Mouse (Mus musculus): ENCODE results near the gene Ckap2.

Ckap2 gene

DNA sequence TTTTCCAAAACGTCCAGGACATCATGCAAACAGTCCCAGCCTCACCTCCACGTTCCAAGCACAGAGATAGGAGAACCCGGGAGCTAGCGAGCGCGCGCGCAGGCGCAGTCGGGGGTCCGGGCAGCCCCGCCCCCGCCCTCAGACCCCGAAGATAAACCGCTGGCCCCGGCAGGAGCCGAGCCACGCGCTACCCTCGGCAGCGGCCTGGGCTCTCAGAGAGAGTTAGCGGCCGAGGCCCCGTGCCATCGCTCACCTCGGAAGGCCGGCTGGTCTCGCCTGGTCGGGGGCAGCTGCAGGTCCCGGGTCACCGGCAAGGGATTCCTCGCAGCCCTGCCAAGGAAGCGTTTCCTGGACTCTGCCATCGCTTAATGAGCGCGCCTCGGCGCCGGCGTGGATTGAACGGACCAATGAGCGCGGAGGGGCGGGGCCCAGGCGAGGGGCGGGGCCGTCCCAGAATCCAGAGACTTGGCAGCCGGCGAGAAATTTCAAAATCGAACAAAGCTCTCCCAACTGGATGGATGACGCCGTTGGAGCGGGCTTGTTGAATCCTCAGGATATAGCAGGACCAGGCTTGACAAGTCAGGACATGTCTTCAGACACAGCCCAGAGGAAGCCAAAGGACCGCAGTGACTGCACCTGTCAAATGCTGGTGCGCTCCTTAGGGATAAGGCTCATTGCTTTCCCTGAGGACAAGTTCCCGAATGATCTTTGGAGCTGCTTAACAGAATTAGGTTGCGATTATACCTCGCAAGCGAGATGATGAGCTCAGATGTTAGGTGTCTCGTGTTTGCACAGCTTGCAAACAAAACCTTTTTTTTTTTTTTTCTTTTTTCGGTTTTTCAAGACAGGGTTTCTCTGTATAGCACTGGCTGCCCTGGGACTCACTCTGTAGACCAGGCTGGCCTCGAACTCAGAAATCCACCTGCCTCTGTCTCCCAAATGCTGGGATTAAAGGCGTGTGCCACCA is at the start of gene Ckap2:
Ckap2 (minus strand) TSS at position 389 of the 967 bp plus-strand sequence.
- peak; percentile 89 to 92 for DNase-seq

DNA sequence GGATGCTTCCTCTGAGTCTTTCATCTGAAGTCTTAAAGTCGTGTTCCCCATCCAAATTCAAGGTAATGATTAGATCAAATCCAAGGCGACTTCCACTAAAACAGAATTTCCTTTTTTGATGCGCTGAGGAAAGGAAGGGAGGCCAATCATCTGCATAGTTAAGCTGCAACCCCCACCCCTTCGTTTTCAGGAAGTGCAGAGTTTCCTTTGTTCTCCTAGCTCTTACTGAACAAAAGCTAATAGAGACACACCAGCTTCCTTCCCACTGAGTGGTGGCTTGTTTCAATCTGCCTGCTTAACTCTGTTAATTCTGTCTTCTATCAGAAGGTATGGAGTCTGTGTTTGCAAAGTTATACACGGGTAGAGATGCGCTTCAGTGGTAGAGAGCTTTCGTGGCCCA is 43.0 kb upstream of the Ckap2 start:
- peak; percentile 5 to 12 for DNase-seq

DNA sequence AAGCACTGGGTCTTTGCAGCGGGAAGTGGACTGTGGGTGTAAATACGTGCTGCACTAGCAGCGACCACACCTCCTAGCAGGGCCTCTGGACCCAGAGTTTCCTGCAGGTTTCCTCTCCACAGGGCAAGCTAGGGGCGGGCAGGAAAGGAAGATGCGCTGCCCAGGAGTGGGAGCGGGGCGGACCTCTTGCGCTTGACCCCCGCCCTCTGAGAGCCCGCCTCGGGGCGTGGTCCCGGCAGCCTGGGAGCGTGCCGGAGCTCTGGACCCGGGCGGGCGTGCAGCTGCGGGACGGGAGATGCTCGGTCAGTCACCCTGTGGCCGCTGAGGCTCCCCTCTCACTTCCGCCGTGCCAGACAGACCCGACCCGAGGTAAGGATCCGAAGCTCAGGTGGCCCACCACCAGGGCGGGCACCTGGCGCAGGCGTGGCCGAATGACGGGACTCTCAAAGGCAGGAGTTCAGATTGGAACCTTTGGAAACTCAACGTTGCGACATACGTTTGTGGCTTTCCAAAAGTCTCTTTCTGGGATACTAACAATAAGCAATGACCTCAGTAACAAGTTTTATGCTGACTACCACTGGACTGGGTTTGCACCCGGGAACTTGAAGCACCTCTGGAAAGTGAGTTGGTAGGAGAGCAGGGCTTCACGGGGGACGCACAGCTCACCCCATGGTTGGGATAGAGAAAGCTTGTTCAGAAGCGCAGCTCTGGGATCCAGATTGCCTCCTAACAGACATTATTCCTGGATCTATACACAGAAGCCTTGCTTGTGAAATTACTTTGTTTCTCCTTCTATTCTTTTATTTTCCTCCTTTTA is 41.6 kb upstream of the Ckap2 start, which contains the start of gene Thsd1:
Thsd1 (plus strand) TSS at position 253 of the 817 bp plus-strand sequence.
- peak; percentile 53 to 70 for DNase-seq

DNA sequence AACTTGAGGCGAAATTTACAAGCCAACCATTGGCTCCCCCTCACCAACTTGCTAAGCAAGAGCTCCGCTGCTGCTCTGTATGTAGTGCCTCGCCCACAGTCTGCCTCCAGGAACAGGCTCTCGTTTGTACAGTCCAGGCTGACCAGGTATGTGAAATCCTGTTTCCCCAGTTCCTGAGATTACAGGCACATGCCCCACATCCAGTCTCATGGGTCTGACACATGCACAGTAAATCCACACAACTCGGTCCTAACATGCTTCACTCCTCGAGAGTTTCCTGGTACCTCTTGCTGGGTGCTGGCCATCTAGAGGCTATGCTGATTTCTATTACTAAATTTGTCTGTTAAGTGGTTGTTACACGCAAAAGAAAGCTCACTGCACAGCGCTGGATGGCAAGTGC is 40.7 kb upstream of the Ckap2 start:
- no peak for DNase-seq

DNA sequence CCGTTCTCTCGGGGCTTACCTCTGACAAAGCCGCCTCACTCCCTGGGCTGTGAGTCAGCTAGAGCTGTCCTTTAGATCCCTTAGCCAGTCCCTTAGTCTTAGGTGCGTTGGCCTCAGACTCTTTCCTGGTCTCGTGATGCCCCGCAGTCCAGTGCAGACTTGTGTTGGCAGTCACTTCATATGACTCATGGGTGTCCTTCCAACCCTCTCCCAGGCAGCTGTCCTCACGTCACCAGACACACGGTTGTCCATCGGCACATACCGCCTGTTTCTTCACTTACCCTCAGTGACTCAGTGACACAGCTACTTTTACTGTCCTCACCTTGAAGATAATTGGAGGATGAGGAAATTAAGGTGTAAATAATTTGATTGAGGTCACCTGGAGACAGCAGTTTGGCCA is 29.2 kb upstream of the Ckap2 start:
- DNase-seq: no peak

DNA sequence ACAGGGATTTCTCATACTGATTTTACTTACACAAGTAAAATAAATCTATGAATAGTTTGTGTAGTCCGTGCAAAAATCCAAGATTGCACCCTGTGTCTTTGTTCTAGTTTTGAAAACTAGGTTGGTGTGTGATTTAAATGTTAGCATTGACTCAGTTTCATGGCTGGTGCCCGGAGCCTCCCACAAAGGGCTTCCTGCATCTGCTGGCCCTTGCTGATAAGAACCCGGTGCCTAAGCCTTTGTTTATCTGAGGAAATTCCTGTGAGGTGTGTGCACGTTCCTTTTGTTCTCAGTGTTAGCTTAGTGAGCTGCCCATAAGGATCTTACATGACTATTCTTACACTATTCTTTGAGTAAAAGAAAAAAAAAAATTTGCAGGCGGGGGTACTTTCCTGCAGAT is 23.4 kb upstream of the Ckap2 start:
- no peak for DNase-seq

DNA sequence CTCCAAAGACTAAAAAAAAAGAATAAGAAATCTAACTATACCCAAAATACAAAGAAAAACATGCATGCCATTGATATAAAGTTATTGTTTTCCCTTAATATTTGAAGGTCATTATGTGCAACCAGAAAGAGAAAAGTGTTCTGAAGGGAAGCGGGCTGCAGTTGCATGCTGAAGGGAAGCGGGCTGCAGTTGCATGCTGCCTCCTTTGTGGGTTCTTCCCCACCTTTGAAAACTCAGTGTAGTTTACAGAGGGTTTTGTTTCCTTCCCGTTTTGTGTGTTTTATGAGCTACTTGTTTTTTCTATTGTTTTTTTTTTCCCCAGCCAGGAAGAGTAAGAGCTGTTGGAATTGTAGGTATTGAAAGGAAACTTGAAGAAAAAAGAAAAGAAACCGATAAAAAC is 21.9 kb upstream of the Ckap2 start:
- no peak for DNase-seq

DNA sequence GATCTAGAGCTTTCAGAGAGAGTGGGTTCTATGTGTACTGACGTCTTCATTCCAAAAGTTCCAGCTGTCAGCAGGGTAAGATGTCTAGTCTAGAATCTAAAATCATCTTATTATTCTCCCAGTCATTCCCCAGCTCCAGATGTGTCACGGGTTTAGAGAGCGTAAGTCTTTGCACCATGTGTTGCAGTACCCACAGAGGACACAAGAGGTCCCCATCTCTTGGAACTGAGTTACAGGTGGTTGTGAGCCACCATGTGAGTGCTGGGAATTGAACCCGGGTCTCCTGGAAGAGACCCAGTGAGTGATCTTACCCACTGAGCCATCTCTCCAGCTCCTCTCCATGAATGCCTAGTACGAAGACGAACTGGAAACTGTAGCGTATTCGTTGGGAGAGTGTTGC is 13.9 kb upstream of the Ckap2 start:
- DNase-seq: no peak

DNA sequence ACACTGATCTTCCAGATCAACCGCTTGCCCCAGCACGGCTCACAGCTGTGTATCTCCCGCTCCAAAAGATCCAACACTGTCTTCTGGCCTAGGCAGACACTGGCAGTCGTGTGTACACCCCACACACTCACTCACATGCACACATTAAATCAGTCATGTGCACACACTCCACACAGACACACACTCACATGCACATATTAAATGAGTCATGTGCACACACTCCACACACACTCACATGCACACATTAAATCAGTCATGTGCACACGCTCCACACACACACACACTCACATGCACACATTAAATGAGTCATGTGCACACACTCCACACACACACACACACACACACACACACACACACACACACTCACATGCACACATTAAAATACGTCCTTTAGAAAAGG is 12.3 kb upstream of the Ckap2 start:
- no peak for DNase-seq

DNA sequence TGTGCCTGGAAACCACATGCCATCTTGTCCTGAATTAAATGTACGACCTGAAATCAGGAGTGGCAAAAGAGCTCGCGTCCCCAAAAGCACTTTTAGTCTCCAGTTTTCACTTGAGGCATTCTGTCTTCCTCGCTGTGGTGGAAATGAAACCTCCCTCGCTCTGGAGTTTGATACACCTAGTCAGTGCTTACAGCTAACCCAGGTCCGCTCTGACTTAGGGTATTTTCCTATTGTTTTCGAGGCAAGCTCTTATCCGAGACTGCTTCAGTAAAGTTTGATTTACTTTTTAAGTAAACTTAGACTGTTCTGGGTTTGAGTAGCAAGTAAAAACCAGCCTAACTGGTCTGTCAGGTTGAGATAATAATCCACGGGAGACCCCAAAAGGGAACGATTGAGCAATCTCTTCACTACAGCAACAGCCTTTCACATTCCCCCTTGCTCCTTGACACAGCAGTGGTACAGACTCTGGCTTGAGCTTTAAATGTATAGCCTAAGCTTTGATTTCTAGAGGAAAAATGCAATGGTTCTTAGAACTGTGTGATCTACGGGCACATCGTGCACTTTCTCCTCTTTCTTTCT is 7.9 kb upstream of the Ckap2 start:
- DNase-seq: no peak

DNA sequence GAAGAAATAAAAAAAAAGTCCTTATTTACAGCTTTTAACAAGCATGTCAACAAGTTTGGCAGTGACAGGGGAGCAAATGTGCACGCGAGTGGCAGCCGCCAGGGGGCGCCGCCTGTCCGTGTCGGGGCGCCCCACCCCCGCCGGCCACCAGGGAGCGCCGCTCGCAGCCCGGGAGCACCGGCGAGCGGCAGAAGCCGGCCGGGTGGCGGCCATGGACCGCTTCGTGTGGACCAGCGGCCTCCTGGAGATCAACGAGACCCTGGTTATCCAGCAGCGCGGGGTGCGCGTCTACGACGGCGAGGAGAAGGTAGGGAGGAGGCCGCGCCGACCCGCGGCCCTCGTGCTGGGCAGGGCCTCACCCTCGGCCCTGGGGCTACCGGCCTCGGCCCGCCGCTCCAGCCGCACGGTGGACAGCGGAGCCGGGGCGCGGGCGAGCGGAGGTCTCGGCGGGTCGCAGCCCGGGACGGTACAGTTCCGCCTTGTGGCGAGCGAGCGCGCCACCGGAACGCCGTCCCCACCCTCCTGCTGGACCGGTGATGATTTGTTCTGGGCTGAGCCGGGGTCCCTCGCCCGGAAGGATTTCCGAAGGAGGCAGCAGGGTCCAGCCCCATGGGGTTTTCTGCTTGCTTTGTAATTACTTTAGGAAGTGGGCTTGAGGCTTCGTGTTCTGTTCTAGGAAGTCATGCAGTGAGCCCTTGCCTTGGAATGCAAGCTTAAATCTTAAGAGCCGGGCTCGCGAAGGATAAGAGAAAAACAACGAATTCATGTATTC is 7.2 kb upstream of the Ckap2 start, which contains the start of gene Vps36:
Vps36 (plus strand) TSS at position 150 of the 772 bp plus-strand sequence.
- peak; percentile 77 to 86 for DNase-seq

DNA sequence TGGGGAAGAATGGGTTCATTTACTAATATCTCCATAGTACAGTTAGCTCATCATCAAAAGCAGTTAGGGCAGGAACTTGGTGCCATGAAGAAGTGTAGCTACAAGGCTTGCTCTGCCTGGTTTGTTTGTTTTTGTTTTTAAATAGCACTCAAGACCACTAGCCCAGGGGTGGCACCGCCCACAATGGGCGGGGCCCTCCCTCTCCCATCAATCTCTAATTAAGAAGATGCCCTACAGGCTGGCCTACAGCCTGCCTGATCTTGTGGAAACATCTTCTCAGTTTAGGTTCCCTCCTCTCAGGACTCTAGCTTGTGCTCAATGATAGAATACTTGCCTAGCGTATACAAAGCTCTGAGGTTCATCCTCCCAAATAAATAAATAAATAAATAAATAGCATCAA is 735 bp downstream of the Ckap2 start:
- DNase-seq: no peak

DNA sequence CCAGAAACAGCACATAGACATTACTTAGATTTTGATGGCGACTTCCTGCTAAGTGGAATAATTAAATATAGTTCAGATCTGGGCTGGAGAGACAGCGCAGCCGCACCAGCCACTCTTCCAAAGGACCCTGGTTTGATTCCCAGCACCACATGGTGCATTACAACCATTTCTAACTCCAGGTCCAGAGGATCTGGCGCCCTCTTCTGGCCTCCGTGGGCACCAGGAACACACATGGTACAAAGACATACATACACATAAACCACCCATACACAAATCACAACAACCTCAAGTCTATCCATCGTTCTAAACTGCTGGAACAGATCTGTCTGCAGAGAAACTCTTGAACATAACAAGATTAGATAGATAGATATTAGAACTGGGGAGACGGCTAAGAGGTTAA is 9.7 kb downstream of the Ckap2 start:
- DNase-seq: no peak

DNA sequence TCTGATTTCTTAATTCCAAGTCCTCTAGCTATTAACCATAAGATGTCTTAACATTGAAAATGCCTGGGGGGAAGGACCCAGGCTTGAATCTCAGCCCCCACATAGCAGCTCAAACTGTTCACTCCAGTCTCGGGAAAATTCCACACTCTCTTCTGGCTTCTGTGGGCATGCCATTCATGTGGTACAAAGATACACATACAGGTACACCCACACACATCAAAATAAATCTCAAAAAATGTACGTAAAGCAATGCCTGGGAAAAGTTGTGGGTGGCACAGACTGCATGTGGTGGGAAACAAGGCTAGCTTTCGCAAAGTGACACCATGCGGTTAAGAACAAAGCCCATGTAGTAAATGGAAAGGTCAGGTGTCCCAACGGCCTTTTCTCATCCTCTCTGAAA is 16.5 kb downstream of the Ckap2 start:
- no peak for DNase-seq

DNA sequence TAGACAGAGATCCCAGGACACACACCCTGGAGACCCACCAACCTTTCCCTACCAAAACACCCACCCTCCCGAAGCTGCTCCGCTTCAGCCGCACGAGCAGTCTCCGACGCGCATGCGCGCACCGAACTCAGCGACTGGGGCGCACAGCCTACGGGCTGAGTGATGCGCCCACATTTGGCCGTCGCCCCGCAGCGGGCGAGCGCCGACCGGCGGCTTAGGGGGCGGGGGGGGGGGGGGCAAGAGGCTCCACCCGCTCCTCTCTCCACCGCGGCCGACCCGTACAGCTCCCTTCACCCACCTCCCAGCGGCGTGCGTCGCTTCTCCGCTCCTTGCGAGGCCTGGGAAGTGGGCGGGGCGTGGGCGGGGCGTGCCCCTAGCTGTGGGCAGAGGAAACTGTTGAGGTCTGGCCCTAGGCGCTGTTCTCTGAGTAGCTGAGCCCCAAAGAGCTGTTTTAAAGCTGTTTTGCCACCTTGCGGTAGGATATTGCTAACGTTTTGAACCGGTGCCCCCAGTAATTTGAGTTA is 19.5 kb downstream of the Ckap2 start, which contains the start of gene Nek3:
Nek3 (minus strand) TSS at position 356 of the 524 bp plus-strand sequence.
- peak; percentile 64 to 78 for DNase-seq

DNA sequence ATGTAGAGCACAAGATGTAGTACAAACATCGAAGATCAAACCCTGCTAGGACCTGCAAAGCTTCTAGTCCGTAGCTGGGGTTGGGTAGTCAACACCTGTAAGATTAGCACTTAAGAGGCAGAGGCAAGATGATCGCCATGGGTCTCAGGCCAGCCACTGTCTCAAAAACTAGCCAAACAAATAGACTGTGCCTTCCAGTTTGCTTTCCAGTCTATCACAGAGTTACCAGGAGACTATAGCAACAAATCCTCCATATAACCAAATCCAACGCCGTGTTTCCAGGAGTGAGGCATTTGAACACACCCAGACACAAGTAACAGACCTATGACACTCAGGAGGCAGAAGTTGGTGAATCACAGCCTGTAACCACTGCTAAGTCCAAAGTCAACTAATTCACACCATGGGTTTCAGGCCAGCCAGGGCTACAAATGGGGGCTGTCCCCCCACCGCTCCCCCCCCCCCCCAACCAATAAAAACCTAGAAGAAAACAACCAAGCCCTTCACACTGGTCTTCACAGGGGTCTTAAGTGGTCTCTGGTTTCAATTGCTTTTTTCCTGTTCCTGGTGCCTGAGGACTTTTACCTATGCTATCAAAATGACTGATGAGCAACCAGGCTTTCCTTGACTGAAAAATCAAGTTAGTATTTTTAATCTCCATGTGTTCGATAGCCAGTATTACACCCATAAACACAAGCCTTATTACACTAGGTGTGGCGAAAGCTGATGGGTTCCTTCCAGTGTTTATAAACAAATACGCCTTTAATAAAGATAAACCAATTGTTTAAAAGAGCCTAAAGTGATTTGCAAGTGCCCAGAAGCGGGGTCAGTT is 20.2 kb downstream of the Ckap2 start:
- no peak for DNase-seq

DNA sequence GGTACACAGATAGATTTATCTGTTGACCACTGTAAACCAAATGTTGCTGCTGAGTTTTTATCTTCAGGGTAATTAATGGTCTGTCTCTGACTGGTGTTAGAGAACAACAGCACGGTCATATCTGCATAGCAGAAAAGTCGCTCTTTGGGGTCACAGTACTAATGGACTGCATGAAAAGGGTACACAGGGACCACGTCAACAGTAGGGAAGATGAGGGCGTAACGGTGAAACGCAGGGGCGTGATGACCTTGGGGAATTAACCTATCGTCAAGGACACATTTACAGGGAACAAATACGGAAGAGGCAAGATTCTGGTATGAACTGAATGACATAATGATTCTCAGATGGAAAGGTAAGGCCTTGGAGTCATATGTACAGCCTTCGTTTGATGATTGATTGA is 21.2 kb downstream of the Ckap2 start:
- DNase-seq: no peak

DNA sequence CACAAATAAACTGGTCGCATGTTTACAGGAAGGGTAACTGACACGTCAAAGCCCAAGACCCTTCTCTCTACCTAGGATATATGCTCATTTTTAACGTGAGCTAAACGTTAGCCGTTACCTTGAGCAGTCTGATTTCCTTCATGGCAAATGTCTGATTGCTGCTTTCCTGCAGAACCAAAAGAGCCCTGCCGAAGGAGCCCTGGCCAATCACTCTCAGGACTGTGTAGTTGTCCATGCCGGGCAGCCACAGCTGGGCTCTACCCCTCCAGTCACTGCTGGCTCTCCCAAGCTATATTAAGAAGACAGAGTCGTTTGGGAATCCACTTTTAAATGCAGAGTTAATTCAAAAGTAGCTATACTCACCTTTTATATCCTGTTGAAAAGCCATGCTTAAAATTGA is 23.4 kb downstream of the Ckap2 start:
- no peak for DNase-seq

DNA sequence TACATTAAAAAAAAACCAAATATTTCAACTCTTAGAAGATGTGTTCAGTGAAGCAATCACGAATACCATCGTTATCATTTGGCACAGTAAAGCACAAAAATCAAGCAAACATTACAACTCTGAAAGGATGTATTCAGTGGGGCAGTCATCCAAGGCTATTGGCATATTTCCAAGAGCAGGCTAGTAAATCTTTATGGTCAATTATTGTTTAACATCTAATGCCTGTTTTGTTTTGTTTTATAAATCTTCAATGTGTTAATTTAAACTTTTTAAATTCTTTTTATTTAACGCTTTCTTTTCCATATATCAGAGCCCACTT is 35.3 kb downstream of the Ckap2 start:
- DNase-seq: no peak

DNA sequence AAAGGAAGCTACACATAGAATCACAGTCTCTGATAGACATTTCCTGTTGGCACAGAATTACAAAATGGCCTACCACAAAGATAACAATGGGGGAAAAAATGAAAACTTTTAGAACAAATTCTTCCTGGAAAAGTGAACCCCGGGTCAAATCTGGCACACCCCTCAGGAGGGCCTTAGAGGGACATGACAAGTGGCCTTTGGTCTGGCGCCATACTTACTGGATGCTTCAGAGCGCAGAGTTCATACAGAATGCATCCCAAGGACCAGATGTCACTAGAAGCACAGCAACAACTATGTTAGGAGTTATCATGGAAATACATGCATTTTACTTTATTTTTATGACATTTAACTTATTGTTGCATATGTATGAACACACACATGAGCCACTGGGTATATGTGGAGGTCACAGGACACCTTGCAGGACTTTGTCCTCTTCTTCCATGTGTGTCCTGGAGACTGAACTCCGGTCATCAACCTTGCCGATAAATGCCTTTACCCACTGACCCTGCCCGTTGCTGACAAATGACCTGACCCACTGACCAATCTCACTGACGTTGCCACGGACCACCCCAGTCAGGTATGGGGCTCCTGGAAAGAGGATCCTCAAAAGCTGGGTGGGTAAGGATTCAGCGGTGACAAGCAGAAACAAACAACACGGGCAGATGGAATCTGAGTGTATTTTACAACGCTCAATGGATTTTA is 35.8 kb downstream of the Ckap2 start:
- DNase-seq: no peak

DNA sequence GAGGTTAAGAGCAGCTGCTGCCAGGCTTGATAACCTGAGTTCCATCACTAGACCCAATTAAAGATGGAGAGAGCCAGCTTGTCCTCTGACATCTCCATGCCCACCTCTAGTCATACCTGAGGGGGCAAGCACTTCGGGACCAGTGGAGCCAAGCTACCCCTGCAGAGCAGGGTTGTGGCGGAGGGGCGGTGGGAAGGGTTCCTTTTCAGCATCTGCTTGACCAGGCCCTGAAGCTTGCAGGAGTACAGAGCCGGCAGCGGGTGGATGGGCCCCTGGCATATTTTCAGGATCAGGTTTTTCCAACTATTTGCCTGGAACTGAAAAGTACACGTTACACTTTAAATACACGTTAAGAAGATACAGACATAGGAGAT is 37.3 kb downstream of the Ckap2 start:
- no peak for DNase-seq

Measured in kidney, adult 8-10 months (tissue).